Mouse (Mus musculus) lung, postnatal 10 days (tissue): ENCODE data around the gene Utp3.
"Not testable (repeated sequence)": the region's sequence is repeated elsewhere in the genome, so short reads cannot be mapped to it uniquely, and the experiment has no call there.

Experiments used
- DNase-seq: peaks from one replicate; pipeline ENCODE4 v3.0.0; 2021

Utp3 gene

DNA sequence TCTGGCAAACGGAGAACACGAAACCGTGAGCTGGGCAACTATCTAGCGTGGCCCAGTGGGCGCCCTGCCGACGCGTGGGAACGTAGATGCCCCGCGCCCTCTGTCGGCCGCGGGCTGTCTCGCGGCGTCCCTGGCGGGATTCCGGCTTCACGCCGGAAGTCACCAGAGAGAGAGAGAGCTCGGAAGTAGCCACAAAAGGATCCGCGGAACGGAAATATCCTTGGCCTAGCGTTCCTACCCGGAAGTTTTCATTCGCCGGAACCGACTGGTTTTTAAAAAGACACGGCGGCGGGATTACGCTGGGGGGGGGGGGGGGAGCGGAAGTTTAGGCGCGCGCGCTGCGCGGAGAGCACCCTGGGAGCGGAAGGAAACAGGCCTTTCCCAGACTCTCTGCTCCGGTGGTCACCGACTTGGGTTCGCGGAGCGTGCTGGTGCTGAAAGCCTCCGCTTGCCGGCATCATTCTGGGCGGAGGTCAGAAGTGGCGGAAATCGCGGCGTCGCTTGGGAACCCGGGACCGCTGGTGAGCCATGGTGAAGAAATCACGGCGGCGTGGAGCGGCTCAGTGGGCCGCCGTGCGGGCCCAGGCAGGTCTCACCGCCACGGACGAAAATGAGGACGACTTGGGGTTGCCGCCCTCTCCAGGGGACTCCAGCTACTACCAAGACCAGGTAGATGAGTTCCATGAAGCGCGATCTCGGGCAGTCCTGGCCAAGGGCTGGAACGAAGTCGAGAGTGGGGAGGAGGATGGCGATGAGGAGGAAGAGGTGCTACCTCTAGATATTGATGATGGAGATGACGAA lies at the start of gene Utp3:
TSS of gene Utp3 (plus strand) at position 377 of the 801 bp plus-strand sequence.
- DNase-seq = peak; percentile 97

GRCm38 (mm10) chr5:88508555-88508954 lies 45.7 kb upstream of the Utp3 start:
- no peak for DNase-seq

DNA sequence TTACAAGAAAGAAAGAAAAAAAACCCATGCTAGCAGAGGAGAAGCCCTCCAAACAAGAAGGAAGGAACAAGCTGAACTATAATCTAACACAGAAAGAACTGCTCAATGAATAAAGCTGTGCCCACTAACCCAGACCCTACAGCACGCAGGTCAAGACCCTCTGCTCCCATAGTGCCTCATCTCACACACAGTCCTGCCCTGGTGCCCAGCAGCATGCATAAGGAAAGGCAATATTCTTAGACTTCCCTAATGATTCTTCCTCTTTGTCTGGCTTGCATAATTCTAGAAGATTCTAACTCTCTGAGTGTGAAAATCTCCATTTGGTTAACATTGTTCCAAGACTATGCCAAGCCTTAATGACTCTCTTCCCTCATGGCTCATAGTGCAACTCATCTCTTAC lies 45.3 kb upstream of the Utp3 start:
- no peak for DNase-seq

DNA sequence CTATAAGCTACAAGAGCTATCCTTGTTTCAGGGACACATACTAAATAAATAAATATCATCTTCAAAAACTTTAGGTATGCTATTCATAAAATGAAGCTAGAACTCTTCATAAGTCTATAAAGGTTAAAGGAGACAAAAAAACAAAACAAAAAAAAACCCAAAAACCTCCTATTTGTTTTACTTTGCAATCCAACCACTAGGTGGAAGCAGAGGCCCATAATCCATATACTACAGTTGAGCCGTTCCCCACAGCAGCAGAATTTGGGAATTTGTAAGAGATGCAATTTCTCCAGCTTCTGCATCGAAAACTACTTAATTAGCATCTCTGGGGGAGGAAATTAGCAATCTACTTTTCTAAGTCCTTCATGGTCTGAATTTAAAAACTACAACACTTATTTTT lies 35.0 kb upstream of the Utp3 start:
- peak; percentile 49 for DNase-seq

GRCm38 (mm10) chr5:88527657-88528056 lies 26.6 kb upstream of the Utp3 start, which contains the start of gene Jchain:
Gene Jchain (minus strand): TSS chr5:88527891.
- DNase-seq = no peak

- DNase-seq = no peak
Measured at GRCm38 (mm10) chr5:88530908-88531307, 23.4 kb upstream of the Utp3 start.

GRCm38 (mm10) chr5:88534697-88535096 lies 19.6 kb upstream of the Utp3 start:
- DNase-seq = no peak

- no peak for DNase-seq
Measured at GRCm38 (mm10) chr5:88540845-88541244, 13.4 kb upstream of the Utp3 start.

DNA sequence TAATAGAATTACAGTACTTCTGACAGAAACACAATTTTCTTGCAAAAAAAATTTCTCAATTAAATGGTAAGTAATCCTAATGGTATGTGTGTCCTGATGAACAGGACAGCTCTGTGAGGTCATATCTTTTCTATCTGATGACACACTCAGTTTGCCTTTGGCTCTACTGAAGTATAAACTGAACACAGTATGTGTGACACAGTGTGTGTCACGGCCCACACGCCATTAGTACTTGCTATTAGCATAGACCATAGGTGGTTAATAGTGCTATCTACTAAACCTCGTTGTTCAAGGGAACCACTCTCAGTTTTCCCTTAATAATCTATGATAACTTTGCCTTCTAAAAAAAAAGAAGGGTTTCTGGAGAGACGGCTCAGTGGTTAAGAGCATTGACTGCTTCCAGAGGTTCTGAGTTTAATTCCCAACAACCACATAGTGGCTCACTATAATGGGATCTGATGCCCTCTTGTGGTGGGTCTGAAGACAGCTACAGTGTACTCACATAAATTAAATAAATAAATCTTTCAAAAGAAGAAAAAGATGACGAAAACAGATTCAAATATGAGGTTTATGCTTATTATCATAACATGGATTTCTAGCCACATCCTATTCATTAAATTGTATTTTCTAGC lies 11.5 kb upstream of the Utp3 start:
- DNase-seq = peak; percentile 75

- not testable (repeated sequence) for DNase-seq
Measured at GRCm38 (mm10) chr5:88544411-88544810, 9.9 kb upstream of the Utp3 start.

GRCm38 (mm10) chr5:88545536-88545935 lies 8.7 kb upstream of the Utp3 start:
- DNase-seq = no peak

- DNase-seq = no peak
Measured at GRCm38 (mm10) chr5:88553271-88554085, 784 bp upstream of the Utp3 start.

DNA sequence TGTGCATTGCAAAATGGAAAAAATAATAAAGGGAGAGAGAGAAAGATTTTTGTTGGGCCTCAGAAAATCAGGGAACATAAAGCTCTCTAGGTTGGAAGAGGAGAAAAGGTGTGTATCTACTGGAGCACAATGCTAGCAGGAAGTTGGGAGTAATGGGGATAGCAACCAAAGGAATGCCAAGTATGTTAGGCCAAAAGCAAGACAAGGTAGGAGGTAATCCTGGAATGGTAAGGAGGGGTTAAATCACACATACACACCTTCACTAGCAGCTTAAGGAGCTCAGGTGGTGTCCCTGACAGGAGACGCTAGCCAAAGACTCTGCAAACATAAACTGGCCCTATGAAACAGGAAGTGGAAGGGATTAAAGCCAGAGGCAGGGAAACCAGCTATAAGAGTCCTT lies 4.7 kb downstream of the Utp3 start:
- DNase-seq = no peak

DNA sequence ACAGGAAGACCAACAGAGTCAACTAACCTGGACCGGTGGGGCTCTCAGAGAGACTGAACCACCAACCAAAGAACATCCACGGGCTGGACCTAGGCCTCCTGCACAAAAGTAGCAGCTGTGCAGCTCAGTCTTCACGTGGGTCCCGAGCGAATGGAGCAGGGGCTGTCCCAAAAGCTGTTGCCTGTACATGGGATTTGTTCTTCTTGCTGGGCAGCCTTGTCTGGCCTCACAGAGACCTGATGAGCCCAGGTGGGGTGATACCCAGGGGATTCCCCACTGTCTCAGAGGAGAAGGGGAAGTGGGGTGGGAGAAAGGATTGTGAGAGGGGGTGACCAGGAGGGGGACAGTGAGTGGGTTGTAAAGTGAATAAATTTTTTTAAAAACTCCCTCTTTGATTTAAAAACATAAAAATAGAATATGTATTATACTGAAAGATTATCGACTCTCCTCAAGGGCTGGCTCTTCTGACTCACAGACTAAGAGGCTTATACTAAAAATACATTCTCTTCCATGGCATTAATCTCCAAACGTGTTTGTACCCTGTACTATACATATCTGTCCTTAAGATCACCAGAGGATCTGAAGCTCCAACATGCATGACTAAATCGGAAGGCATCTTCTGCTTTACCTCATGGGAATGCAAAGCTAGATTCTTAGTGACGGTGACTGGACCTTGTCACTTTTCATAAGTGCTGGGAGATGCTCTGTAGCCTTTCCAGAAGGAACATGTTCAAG lies 7.0 kb downstream of the Utp3 start:
- DNase-seq = no peak

GRCm38 (mm10) chr5:88562863-88563780 lies 8.9 kb downstream of the Utp3 start:
- no peak for DNase-seq

DNA sequence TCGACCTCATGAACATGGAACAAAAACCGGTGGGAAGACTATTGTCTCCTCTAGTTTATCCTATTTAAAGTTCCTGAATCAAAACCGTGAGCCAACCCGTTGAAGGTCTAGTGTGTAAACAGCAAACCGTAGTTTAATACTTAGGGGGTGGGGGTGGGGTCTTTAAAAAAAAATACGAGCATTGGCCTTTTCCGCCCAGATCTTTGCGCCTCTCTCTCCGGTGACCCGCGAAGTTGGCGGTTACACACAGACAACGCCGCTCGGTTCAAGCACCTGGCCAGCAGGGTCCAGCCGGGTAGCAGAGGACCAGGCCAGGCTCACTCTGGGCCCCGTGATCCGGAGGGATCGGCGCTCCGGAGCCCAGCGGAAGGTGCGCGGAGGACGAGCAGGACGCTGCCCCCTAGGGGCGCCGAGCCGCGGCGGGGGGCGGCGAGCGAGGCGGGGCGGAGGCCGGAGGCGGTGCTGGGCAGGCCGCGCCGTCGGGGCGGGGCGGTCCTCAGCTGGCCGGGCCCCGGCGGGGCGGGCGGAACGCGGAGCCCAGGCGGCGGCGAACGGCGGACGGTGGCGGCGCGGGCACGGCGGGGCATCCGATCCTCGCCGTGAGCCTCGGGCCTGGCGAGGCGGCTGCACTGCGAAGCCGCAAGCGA lies 10.4 kb downstream of the Utp3 start, which contains the start of gene Rufy3:
TSS of gene Rufy3 (plus strand) at position 540 of the 647 bp plus-strand sequence.
- peak; percentile 90 for DNase-seq

- DNase-seq = peak; percentile 76
Measured at GRCm38 (mm10) chr5:88565148-88566033, 11.1 kb downstream of the Utp3 start.

DNA sequence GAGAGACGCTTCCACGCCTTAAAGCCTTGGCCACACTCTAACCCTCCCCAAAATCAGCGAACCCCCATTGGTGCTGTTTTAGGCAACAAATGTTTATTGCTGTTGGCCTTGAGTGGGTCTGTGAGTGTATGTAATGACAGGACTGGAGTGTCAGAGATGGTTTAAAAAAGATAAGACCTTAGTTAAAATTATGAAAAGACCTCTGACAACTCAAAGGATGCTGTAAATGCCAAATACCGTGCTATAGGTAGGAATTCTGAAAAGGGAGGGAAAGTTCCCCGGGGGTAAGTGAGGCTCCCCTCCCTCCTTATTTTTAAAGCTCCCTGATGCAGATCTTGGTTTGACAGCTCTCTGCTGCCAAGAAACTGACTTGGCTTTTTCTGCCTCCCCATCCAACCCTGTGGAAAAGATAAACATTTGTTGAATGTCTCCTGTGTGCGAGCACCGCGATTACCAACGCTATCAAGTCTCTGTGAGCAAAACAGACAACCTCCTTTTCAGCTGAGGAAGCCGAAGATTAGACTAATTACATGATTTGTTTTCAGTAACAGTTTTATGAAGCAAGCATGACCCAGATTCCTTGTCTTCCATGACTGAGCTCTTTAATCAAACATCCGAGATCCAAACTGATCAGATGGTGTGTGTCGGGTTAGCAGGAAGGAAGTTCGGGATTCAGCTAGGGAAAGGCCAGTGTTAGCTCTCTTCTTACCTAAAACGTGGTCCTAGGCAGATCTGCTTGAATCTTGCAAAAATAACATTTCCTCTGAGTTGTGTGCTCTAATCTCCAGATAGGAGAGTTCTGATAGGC lies 12.0 kb downstream of the Utp3 start:
- no peak for DNase-seq

DNA sequence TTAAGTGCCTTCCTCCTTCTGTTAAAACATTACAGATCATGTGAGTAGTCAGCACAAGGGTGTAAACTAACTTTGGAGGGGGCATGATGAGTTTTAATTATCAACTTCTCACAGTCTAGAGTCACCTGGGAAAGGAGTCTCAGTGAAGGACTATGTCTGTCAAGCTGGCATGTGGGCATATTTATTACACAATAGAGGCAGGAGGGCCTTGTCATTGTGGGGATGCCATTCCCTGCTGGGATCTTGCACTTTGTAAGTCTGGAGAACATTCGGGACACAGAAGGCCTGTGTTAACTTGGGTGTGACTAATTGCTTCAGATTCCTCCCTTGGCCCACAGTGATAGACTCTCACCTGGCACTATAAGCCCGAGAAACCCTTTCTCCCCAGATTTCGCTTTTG lies 15.3 kb downstream of the Utp3 start:
- DNase-seq = no peak
